14 mouse cellular contexts compared by ENCODE assay signal in the genomic region with DNA sequence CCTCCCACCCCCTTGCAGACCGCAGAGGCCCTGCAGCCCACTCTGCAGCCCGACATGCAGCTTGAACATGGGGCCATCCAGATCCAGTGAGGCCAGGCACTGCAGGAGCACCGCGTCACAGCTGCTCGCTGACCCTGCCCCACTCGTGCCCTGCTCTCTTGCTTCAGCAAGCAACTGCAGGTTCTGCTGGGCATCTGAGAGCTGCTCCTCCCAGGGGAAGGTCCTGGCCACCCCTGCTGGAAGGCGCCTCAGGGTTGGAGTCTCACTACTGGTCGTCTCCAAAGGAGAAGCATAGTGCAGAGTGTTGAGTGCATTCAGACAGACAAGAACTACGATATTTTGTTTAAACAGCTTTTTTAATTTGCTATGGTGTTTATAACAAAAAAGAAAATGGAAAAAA.
"Had no signal": no experiment of that assay in that cellular context is flagged by ENCODE, and none has a peak within 500 bp of the region (broad histone marks: within the 10 kb centered on the region; RNA-seq: fewer than 3 reads in every experiment).

No protein-coding gene starts in this region.

- DNase-seq: cerebellum, postnatal 10 days; cerebellum, postnatal 14 days; cerebellum, postnatal 25 days; cerebellum, postnatal 36 days; embryo, embryonic 11 days; forebrain, postnatal 0 days; gastrocnemius, adult 2 months; gastrocnemius, postnatal 10 days; gastrocnemius, postnatal 14 days; gastrocnemius, postnatal 25 days; gastrocnemius, postnatal 36 days; heart, adult 11 months; heart, adult 18-20 months; heart, adult 2 months had no signal
